Mouse (Mus musculus) embryo, embryonic 10.5 days (tissue): ENCODE measurements around the gene Iqcd.
A peak's percentile ranks its signal among the peaks of the same experiment; 100 is the strongest.

Experiments
- DNase-seq: peaks from one replicate; pipeline ENCODE4 v3.0.0-alpha.2; 2015; ENCODE audit warnings: low spot score

Iqcd gene

GRCm38 (mm10) chr5:120588569-120589094 lies at the start of gene Iqcd, which contains the start of gene Tpcn1:
Gene Iqcd (plus strand): TSS chr5:120589016.
Gene Tpcn1 (minus strand): TSS chr5:120588673.
- peak; percentile 100 for DNase-seq

GRCm38 (mm10) chr5:120548236-120548850 lies 40.5 kb upstream of the Iqcd start:
- DNase-seq = no peak

DNA sequence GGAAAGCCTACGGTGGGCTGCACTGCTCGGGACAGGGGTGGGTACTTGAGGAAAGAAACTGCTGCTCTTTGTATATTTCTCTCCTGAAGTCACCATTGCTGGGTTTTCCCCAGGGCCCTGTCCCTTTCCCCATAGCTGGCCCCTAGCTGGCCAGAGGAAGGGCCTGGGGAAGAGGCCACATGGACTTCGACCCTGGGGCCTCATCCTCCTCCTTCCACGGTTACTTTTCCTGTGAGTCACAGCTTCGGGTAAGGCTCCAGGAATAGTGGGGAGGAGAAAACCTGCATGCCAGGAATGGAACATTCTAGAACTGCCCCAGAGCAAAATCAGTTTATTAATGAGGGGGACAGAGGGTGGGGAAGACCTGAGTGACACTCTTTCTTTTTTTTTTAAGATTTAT lies 38.7 kb upstream of the Iqcd start:
- DNase-seq = no peak

GRCm38 (mm10) chr5:120550673-120551072 lies 38.1 kb upstream of the Iqcd start:
- no peak for DNase-seq

GRCm38 (mm10) chr5:120555871-120556270 lies 32.9 kb upstream of the Iqcd start:
- DNase-seq = no peak

GRCm38 (mm10) chr5:120558041-120558440 lies 30.8 kb upstream of the Iqcd start:
- DNase-seq = no peak

DNA sequence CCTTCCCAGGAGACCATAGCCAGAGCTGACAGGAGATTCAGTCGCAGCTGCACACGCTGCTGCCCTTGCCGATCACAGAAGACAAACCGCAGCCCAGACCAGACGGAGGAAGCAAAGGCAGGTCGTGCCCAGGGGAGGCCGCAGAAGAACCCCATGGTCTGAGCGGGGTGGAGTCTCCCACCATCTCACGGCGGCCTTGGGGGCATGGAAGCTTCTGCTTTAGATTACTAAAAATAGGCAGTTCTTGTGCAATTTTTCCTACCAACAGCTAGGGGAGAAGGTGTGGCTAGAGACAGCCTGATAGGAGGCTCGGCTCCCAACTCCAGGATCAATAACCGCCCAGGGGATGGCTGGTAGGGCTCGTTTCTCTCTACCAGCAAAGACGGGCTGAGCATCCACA lies 30.1 kb upstream of the Iqcd start:
- DNase-seq = no peak

DNA sequence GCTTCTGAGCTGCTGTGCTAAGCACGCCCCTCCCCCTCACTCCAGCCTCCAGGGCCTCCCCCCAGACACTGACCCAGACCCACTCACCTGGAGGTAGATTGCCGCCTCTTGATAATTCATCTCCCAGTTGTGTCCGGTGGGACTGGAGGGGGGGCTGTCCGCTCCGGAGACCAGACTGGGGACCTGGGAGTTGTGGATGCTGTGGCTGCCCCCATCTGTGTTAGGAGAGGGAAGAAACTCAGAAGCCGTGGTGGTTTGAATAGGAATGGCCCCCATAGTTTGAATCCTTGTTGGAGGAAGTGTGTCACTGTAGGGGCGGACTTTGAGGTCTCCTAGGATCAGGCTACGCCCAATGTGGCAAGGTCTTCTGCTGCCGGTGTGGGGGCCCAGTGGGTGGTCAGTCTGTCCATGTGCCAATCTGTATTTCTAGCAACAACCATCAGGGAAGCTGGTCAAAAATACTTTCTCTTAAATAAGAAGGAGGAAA lies 28.6 kb upstream of the Iqcd start:
- DNase-seq = no peak

DNA sequence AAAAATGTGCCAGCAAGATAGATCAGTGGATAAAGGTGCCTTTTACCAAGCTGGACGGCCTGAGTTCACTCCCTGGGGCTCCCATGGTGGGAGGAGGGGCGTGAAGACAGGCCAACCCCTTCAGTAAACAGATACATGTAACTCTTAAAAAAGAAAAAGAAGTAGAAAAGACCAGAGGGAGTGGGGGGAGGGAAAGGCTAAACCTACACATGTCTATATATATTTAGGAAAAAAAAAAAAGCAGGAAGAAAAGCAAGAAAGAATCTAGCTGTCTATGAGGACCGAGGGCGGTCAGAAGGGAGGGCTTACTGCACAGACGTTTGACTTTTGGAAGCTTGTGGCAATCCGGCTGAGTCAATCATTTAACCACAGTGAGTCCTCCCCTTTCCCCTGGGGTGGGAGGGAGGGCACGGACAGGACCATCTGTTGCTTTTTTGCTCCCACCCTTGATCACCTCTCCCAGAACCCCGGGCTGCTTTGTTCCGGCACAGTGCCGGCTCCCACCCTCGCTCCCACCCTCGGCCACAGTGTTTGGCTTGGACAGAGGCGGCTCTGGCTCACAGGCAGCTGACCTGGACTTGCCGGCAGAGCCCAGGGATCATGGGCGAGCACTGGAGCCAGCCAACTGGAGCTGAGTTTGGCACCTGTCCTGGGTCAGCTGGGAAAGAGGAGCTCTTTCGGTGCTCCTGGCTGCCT lies 28.1 kb upstream of the Iqcd start:
- peak; percentile 72 for DNase-seq

GRCm38 (mm10) chr5:120562956-120563913 lies 25.6 kb upstream of the Iqcd start:
- DNase-seq = peak; percentile 77

- no peak for DNase-seq
These were observed 24.9 kb upstream of the Iqcd start for GRCm38 (mm10) chr5:120563914-120564311.

DNA sequence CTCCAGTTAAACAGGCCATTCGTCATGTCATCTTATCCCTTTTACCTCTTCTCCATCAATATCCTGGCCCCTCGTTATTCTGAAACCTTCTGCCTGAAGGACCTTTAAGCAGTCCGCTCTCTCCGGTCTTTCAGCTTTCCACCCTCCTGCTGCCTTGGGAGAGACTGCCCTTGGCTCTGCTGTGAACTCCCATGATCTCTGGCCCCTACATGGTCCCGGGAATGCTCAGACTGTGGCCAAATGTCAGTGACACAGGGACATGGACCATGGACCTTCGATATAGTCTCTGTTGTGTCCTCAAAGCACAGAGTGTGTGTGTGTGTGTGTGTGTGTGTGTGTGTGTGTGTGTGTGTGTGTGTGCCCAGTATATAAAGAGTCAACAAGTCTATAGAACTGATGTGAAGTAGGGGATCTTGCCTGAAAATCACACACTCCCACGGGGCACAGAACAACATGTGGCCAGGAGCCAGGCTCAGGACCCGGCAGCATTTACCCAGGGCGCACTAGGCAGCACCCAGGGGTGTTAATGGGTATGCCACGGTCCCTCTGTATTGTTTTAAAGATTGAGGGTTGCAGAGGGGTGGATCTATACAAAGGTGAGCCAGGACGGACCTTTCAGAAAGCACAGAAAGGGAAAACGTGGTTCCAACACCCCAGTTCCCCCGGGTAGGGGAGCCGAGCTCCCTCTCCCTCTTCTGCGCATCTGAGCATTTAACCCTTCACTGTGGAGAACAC lies 23.5 kb upstream of the Iqcd start:
- DNase-seq = peak; percentile 52

GRCm38 (mm10) chr5:120566101-120566500 lies 22.7 kb upstream of the Iqcd start:
- DNase-seq = no peak

DNA sequence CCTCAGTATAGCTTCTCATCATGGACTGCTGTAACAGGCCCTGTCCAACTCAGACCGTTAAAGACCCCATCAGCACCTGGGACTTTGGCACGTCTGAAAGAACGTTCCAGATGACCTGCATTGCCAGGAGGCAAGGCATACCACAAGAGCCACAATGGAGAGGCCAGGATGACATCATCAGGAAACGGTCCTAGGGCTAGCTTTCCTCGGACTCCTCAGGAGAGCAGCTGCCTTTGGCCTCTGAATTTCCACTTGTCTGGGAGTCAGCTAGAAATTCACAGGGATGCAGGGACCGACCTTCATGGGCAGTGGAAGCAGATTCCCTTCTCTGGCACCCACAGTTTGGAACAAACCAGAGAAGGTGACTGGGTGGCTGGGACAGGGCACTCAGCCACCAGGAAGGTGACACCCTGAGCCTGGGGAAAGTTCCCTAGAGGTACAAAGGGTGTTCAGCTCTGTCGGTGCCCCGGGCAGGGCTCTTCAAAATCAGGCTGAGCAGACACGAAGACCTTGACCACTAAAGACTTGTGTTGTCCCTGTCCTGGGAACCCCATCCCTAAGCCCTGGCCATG lies 22.0 kb upstream of the Iqcd start:
- DNase-seq = no peak

- DNase-seq = peak; percentile 75
These were observed 21.5 kb upstream of the Iqcd start for GRCm38 (mm10) chr5:120567253-120567701.

DNA sequence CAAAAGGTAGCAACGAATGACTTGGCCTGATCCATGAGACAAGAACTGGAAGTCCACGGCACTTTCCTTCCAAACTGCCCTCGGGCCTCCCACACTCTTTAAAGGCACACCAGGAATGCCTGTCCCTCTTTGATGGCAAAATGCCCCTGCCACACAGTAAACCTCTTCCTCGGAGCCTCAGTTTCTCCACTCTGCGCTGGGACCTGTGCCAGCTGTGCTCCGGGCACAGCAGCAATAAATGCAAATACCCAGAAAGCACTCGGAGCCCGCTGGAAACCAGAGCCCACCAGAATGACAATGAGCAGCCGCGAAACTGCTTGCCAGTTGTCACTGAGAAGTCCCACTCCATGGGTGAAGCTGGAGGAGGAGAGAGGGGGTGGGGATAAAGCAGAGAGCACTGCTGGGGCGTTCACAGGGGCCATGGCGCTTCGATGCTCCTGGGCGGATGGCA lies 21.0 kb upstream of the Iqcd start:
- DNase-seq = no peak

GRCm38 (mm10) chr5:120568336-120568768 lies 20.5 kb upstream of the Iqcd start:
- DNase-seq = no peak

GRCm38 (mm10) chr5:120568964-120569363 lies 19.9 kb upstream of the Iqcd start:
- DNase-seq = no peak

DNA sequence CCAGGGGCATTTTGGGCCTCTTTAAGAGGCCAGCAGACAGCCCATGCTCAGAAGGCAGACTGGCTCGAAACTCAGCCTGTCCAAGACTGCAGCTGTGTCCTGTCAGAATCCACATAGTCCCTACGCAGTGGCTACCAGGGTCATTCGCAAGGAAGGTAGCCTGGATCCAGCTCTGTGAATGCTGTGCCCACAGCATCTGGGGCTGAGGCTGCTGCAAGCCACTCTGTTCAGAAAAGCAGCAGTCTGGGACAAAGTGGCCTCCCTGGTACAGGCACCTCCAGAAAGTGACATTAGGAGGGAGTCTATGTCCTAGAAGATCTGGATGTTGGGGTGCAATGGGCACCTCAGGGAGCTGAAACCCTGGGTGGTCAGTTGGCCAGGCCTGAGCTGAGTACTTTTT lies 19.0 kb upstream of the Iqcd start:
- no peak for DNase-seq

GRCm38 (mm10) chr5:120570289-120570897 lies 18.4 kb upstream of the Iqcd start:
- DNase-seq = no peak
